Mouse (Mus musculus) thymus, adult 2 months (tissue): ENCODE results near the gene Gm26620. TPM values are rescaled to one million over a fixed set of nuclear protein-coding genes. Genes with fewer than 3 reads are reported as not detected.

Experiments used
- DNase-seq: peaks from one replicate; pipeline ENCODE4 v3.0.0; 2021
- H3K27ac ChIP-seq: fragments of 200-500 bp; 2 replicates; pipeline ENCODE4 v1.5.1; 2012; ENCODE audit warnings: low read length, control low read depth; ENCODE audit not compliant: control insufficient read depth, insufficient read depth
- H3K27me3 ChIP-seq: fragments of 200-500 bp; 2 replicates; pipeline ENCODE4 v1.6.1; 2012; ENCODE audit warnings: mild to moderate bottlenecking, low read length, moderate library complexity, mixed read lengths; ENCODE audit not compliant: control insufficient read depth, insufficient read depth
- H3K36me3 ChIP-seq: fragments of 200-500 bp; 2 replicates; pipeline ENCODE4 v1.6.1; 2012; ENCODE audit warnings: mild to moderate bottlenecking, low read length, moderate library complexity; ENCODE audit not compliant: control insufficient read depth, insufficient read depth
- H3K4me1 ChIP-seq: fragments of 200-500 bp; replicated peaks from 2 replicates; pipeline ENCODE4 v1.6.1; 2012; ENCODE audit warnings: low read length; ENCODE audit not compliant: control insufficient read depth, insufficient read depth
- H3K4me3 ChIP-seq: fragments of 200-500 bp; 2 replicates; pipeline ENCODE4 v1.5.1; 2012; ENCODE audit warnings: mild to moderate bottlenecking, low read length, control low read depth, moderate library complexity; ENCODE audit not compliant: control insufficient read depth, insufficient read depth
- CTCF ChIP-seq: fragments of 200-500 bp; IDR thresholded peaks from 2 replicates; pipeline ENCODE4 v1.5.1; 2012; ENCODE audit warnings: mild to moderate bottlenecking, control low read depth, low read length, moderate library complexity, borderline replicate concordance; ENCODE audit not compliant: control insufficient read depth, poor library complexity, insufficient read depth; ENCODE audit errors: extremely low read depth
- POLR2A ChIP-seq: fragments of 200-500 bp; IDR thresholded peaks from 2 replicates; pipeline ENCODE4 v1.6.1; 2012; ENCODE audit warnings: mild to moderate bottlenecking, low read length, control low read depth, moderate library complexity; ENCODE audit not compliant: control insufficient read depth, poor library complexity, insufficient read depth; ENCODE audit errors: extremely low read depth
- WGBS: fragments of 180-500 bp; shearing (Covaris S2); methylation state at CpG from one replicate; pipeline ENCODE4 v1.1.7; 2018; 5-methylcytosine and 5-hydroxymethylcytosine counted together
- polyA plus RNA-seq: library from polyadenylated mRNA; depleted of rRNA; stranded (reverse); fragments of >200 nt; gene quantifications from 2 replicates; pipeline ENCODE4 v1.2.3, GENCODE M21; 2012

Gm26620 gene
- polyA plus RNA-seq, 1 experiment = 0.26 TPM

DNA sequence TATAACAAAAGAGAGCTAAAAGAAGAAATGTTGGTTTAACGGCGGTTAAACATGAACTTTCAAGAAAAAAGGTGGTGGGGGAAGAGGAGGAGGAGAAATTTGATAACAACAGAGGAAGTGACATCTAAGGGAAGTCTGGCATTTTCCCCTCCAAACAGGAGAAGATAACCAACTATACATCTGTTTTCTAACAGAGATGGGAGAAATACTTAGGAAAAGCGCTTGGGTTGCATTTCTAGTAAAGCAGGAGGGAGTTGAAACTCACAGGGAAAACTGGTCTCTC is 22.5 kb upstream of the Gm26620 start:
- Histone ChIP-seq H3K4me1 (peaks cover 11% of the 10 kb centered on the region), H3K36me3 (no peaks in the 10 kb centered on the region), H3K27ac (no peak overlapping the region), H3K4me3 (no peak overlapping the region), H3K27me3 (no peaks in the 10 kb centered on the region)
- DNase-seq = no peak
- WGBS = 41% methylated on average over 3 of the region's 3 CpGs
- TF ChIP-seq CTCF (no peak), POLR2A (no peak)

DNA sequence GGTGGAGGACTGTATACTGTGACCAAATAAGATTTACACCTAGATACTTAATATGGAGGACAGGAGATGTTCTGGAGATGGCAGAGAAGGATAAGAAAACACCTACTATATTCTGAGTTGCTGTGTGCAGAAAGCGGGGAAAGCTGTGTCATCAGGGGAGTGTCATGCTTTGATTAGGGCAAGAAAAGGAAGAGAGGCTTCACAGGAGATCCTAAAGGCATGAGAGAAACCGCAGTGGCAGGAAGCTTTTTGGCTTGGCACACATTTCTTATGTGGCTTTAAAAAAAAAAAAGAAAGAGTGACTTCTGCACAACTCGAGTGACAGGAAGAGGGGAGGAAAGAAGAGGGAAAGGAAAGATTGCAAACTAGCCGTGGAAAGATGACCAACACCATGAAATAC is 21.8 kb upstream of the Gm26620 start:
- H3K27ac ChIP-seq = no peak overlapping the region
- H3K4me1 ChIP-seq = peaks cover 13% of the 10 kb centered on the region
- no peak for TF ChIP-seq POLR2A
- no peak for TF ChIP-seq CTCF
- no peaks in the 10 kb centered on the region for H3K36me3 ChIP-seq
- 2% methylated on average over 4 of the region's 4 CpGs for WGBS
- DNase-seq = peak; percentile 44
- no peaks in the 10 kb centered on the region for H3K27me3 ChIP-seq
- no peak overlapping the region for H3K4me3 ChIP-seq

DNA sequence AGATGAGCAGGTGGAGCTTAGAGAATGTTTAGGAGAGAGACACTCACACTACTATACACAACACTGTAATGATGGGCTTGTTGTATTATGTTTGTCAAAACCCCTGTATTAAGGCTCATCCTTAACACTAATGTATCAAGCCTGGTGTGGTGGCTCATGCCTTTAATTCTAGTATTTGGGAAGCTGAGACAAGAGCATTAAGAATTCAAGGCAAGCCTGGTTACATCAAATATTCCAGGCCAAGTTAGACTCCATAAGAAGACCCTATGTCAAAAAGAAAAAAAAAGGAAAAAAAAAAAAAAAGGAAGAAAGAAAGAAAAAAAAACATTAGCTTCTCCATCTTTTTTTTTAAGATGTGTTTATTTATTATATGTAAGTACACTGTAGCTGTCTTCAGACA is 20.6 kb upstream of the Gm26620 start:
- Histone ChIP-seq H3K27ac (no peak overlapping the region), H3K4me1 (peaks cover 13% of the 10 kb centered on the region), H3K36me3 (no peaks in the 10 kb centered on the region), H3K27me3 (no peaks in the 10 kb centered on the region; the same call in 1 of the 2 replicates), H3K4me3 (no peak overlapping the region)
- no peak for TF ChIP-seq POLR2A
- no peak for TF ChIP-seq CTCF
- DNase-seq = no peak

DNA sequence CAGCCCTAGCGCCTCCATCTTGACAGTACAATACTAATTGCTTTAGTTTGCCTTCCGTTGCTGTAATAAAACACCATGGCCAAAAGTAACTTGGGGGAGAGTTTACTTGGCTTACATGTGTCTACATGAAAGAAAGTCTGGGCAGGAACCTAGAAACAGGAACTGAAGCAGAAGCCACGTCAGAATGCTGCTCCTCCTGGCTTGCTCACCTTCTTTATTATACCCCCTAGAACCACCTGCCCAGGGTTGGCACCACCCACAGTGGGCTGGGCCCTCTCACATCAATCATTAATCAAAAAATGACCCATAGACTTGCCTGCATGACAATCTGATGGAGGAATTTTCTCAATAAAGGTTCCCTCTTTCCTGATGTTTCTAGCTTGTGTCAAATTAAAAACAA is 20.1 kb upstream of the Gm26620 start:
- H3K4me3 ChIP-seq = no peak overlapping the region
- H3K27ac ChIP-seq = no peak overlapping the region
- no peaks in the 10 kb centered on the region; the same call in 1 of the 2 replicates for H3K27me3 ChIP-seq
- no peak for DNase-seq
- TF ChIP-seq POLR2A = no peak
- TF ChIP-seq CTCF = no peak
- WGBS = 74% methylated on average over 3 of the region's 3 CpGs
- no peaks in the 10 kb centered on the region for H3K36me3 ChIP-seq
- H3K4me1 ChIP-seq = peaks cover 13% of the 10 kb centered on the region

DNA sequence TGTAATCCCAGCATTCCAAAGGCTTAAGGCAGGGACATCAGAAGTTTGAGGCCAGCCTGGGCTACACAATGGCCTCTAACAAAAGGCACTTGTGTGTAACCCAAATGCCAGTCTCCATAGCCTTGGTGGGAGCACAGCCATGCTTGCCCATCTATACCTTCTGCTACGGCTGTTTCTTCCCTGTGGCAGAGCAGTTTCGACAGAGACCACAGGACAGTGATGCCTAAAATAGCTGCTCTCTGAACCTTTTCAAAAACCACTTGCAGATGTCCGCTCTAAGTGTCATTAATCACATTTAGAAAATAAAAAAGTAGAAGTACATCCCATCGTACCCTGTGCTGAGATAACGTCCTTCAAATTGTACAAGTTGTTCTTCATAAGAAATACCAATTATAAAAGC is 19.5 kb upstream of the Gm26620 start:
- no peaks in the 10 kb centered on the region; the same call in 1 of the 2 replicates for H3K27me3 ChIP-seq
- peaks cover 13% of the 10 kb centered on the region for H3K4me1 ChIP-seq
- WGBS = 51% methylated on average over 5 of the region's 5 CpGs
- no peaks in the 10 kb centered on the region for H3K36me3 ChIP-seq
- H3K4me3 ChIP-seq = no peak overlapping the region
- TF ChIP-seq POLR2A (no peak), CTCF (no peak)
- DNase-seq = no peak
- no peak overlapping the region for H3K27ac ChIP-seq

DNA sequence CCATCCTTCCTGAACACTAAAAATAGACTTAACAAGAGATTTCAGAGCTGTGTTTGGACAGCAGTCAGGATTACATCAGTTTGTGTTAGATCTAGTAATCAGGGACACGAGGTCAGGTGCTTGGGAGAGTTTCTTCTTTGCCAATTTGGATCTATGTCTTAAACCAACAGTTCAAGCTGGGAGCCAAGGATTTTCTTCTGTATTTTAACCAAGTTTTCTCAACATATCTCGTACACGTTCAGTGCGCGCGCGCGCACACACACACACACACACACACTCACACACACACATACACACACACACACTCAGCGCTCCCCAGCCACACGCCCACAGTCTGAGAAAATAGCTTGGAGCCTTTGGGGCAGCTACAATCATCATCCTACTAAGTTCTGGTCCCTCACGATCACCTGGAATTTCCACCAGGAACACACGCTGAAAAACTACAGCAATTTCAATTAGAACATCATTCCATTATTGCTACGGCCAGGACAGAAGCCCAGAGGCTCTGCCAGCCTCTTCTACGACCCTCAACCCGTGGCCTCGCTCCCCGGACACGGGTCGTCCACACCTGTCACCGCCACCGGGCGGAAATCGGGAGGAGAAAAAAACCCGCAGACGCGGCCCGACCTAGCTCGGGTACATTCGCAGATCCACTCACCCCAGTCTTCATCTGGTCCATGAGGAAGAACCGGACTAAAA is 17.7 kb upstream of the Gm26620 start:
- WGBS = 1% methylated on average over 30 of the region's 30 CpGs
- no peak overlapping the region for H3K27ac ChIP-seq
- H3K4me3 ChIP-seq = peak overlapping the region; percentile 99
- no peaks in the 10 kb centered on the region for H3K36me3 ChIP-seq
- no peak for TF ChIP-seq POLR2A
- no peak for TF ChIP-seq CTCF
- H3K27me3 ChIP-seq = no peaks in the 10 kb centered on the region; the same call in 1 of the 2 replicates
- DNase-seq = no peak
- H3K4me1 ChIP-seq = peaks cover 10% of the 10 kb centered on the region

DNA sequence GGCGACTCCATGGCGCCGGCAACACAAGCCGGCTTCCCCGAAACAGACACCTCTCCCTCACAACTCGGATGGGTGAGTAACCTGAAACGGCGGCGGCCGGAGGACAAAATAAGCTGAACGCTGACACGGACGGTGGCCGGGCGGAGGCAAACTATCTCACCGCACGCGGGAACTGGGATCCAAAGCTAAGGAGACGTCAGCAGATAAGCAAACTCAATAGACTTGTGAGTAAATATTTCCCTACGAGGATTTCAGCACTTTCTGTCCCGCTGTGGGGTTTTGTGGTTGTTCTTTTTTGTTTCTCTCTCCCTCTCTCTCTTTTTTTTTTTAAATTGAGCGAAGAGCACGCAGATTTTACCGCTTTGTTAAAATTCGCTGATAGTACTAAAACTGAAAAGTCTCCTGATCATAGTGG is 17.2 kb upstream of the Gm26620 start, which contains the start of gene Atf6:
Atf6 (minus strand) TSS at position 81 of the 415 bp plus-strand sequence.
- under 1% methylated on average over 25 of the region's 25 CpGs for WGBS
- no peak for TF ChIP-seq POLR2A
- TF ChIP-seq CTCF = no peak
- Histone ChIP-seq H3K27me3 (no peaks in the 10 kb centered on the region; the same call in 1 of the 2 replicates), H3K27ac (no peak within 1 kb of the TSS), H3K4me3 (peak within 1 kb of the TSS; percentile 99), H3K4me1 (peaks cover 6% of the 10 kb centered on the region), H3K36me3 (no peaks in the 10 kb centered on the region)
- DNase-seq = peak; percentile 83
